Mouse (Mus musculus): ENCODE data around the gene Cacna2d4. TPM values are rescaled to one million over a fixed set of nuclear protein-coding genes. Genes with fewer than 3 reads are reported as not detected.

Cacna2d4 gene
- polyA plus RNA-seq, 1 experiment = not detected

GRCm38 (mm10) chr6:119333202-119333601 lies 96.9 kb downstream of the Cacna2d4 start:
- Histone ChIP-seq H3K4me1 (ENCODE audit: control insufficient read depth, insufficient read depth, low read length) (no peaks in the 10 kb centered on the region), H3K27ac (ENCODE audit: insufficient read depth, low read depth, low read length) (no peak overlapping the region), H3K4me3 (ENCODE audit: insufficient read depth, low read length) (no peak overlapping the region)
- TF ChIP-seq CTCF (IDR thresholded peaks at IDR 0.05; ENCODE audit: low read depth, low read length) (no peak), POLR2A (IDR thresholded peaks at IDR 0.05; ENCODE audit: borderline replicate concordance, low read depth, low read length) (no peak)

- Histone ChIP-seq H3K4me3 (ENCODE audit: insufficient read depth, low read length) (no peak overlapping the region), H3K27ac (ENCODE audit: insufficient read depth, low read depth, low read length) (no peak overlapping the region), H3K4me1 (ENCODE audit: control insufficient read depth, insufficient read depth, low read length) (peaks cover 4% of the 10 kb centered on the region; the same call in 1 of the 2 replicates)
- TF ChIP-seq POLR2A (IDR thresholded peaks at IDR 0.05; ENCODE audit: borderline replicate concordance, low read depth, low read length) = no peak
These were observed 97.5 kb downstream of the Cacna2d4 start for GRCm38 (mm10) chr6:119333831-119334230.

- Histone ChIP-seq H3K4me3 (ENCODE audit: insufficient read depth, low read length) (no peak overlapping the region), H3K27ac (ENCODE audit: insufficient read depth, low read depth, low read length) (no peak overlapping the region), H3K4me1 (ENCODE audit: control insufficient read depth, insufficient read depth, low read length) (peaks cover 5% of the 10 kb centered on the region; the same call in 1 of the 2 replicates)
- no peak for TF ChIP-seq CTCF (IDR thresholded peaks at IDR 0.05; ENCODE audit: low read depth, low read length)
- no peak for TF ChIP-seq POLR2A (IDR thresholded peaks at IDR 0.05; ENCODE audit: borderline replicate concordance, low read depth, low read length)
These were observed 99.8 kb downstream of the Cacna2d4 start for GRCm38 (mm10) chr6:119336124-119336523.

GRCm38 (mm10) chr6:119337287-119337686 lies 101.0 kb downstream of the Cacna2d4 start:
- TF ChIP-seq POLR2A (IDR thresholded peaks at IDR 0.05; ENCODE audit: borderline replicate concordance, low read depth, low read length) = no peak
- no peak for TF ChIP-seq CTCF (IDR thresholded peaks at IDR 0.05; ENCODE audit: low read depth, low read length)
- Histone ChIP-seq H3K4me3 (ENCODE audit: insufficient read depth, low read length) (no peak overlapping the region), H3K4me1 (ENCODE audit: control insufficient read depth, insufficient read depth, low read length) (peaks cover 5% of the 10 kb centered on the region; the same call in 1 of the 2 replicates), H3K27ac (ENCODE audit: insufficient read depth, low read depth, low read length) (no peak overlapping the region)

- no peak overlapping the region for H3K27ac ChIP-seq (ENCODE audit: insufficient read depth, low read depth, low read length)
- no peak for TF ChIP-seq POLR2A (IDR thresholded peaks at IDR 0.05; ENCODE audit: borderline replicate concordance, low read depth, low read length)
- peaks cover 5% of the 10 kb centered on the region; the same call in 1 of the 2 replicates for H3K4me1 ChIP-seq (ENCODE audit: control insufficient read depth, insufficient read depth, low read length)
- no peak overlapping the region for H3K4me3 ChIP-seq (ENCODE audit: insufficient read depth, low read length)
These were observed 102.0 kb downstream of the Cacna2d4 start for GRCm38 (mm10) chr6:119338121-119338912.

- TF ChIP-seq CTCF (IDR thresholded peaks at IDR 0.05; ENCODE audit: low read depth, low read length) = no peak
- no peak for TF ChIP-seq POLR2A (IDR thresholded peaks at IDR 0.05; ENCODE audit: borderline replicate concordance, low read depth, low read length)
- H3K4me1 ChIP-seq (ENCODE audit: control insufficient read depth, insufficient read depth, low read length) = peaks cover 7% of the 10 kb centered on the region; the same call in 1 of the 2 replicates
- no peak overlapping the region for H3K4me3 ChIP-seq (ENCODE audit: insufficient read depth, low read length)
- H3K27ac ChIP-seq (ENCODE audit: insufficient read depth, low read depth, low read length) = no peak overlapping the region
These were observed 105.1 kb downstream of the Cacna2d4 start for GRCm38 (mm10) chr6:119341409-119341808.

- TF ChIP-seq CTCF (IDR thresholded peaks at IDR 0.05; ENCODE audit: low read depth, low read length) (no peak), POLR2A (IDR thresholded peaks at IDR 0.05; ENCODE audit: borderline replicate concordance, low read depth, low read length) (no peak)
These were observed 109.9 kb downstream of the Cacna2d4 start for GRCm38 (mm10) chr6:119346257-119346656.

GRCm38 (mm10) chr6:119347813-119348212 lies 111.5 kb downstream of the Cacna2d4 start:
- H3K4me1 ChIP-seq (ENCODE audit: control insufficient read depth, insufficient read depth, low read length) = 0 out of 2 replicates have a peak, but pooled peaks cover 2% of the 10 kb centered on the region
- H3K27ac ChIP-seq (ENCODE audit: insufficient read depth, low read depth, low read length) = no peak overlapping the region
- no peak overlapping the region for H3K4me3 ChIP-seq (ENCODE audit: insufficient read depth, low read length)
- TF ChIP-seq CTCF (IDR thresholded peaks at IDR 0.05; ENCODE audit: low read depth, low read length) (no peak), POLR2A (IDR thresholded peaks at IDR 0.05; ENCODE audit: borderline replicate concordance, low read depth, low read length) (no peak)

More at GRCm38 (mm10) chr6:119346257-119346656, 109.9 kb downstream of the Cacna2d4 start:
- Histone ChIP-seq H3K27ac (ENCODE audit: insufficient read depth, low read depth, low read length) (no peak overlapping the region), H3K4me1 (ENCODE audit: control insufficient read depth, insufficient read depth, low read length) (0 out of 2 replicates have a peak, but pooled peaks cover 2% of the 10 kb centered on the region), H3K4me3 (ENCODE audit: insufficient read depth, low read length) (no peak overlapping the region)

- Histone ChIP-seq H3K27ac (ENCODE audit: insufficient read depth, low read depth, low read length) (no peak overlapping the region), H3K4me1 (ENCODE audit: control insufficient read depth, insufficient read depth, low read length) (0 out of 2 replicates have a peak, but pooled peaks cover 2% of the 10 kb centered on the region), H3K4me3 (ENCODE audit: insufficient read depth, low read length) (no peak overlapping the region)
- TF ChIP-seq POLR2A (IDR thresholded peaks at IDR 0.05; ENCODE audit: borderline replicate concordance, low read depth, low read length) (no peak), CTCF (IDR thresholded peaks at IDR 0.05; ENCODE audit: low read depth, low read length) (no peak)
These were observed 111.9 kb downstream of the Cacna2d4 start for GRCm38 (mm10) chr6:119348234-119348633.

GRCm38 (mm10) chr6:119350703-119351198 lies 114.4 kb downstream of the Cacna2d4 start:
- Histone ChIP-seq H3K27ac (ENCODE audit: insufficient read depth, low read depth, low read length) (no peak overlapping the region), H3K4me3 (ENCODE audit: insufficient read depth, low read length) (no peak overlapping the region), H3K4me1 (ENCODE audit: control insufficient read depth, insufficient read depth, low read length) (0 out of 2 replicates have a peak, but pooled peaks cover 2% of the 10 kb centered on the region)
- no peak for TF ChIP-seq CTCF (IDR thresholded peaks at IDR 0.05; ENCODE audit: low read depth, low read length)
- TF ChIP-seq POLR2A (IDR thresholded peaks at IDR 0.05; ENCODE audit: borderline replicate concordance, low read depth, low read length) = no peak
